Mouse (Mus musculus): ENCODE measurements around the gene Cwf19l1. TPM values are rescaled to one million over a fixed set of nuclear protein-coding genes. Genes with fewer than 3 reads are reported as not detected.

Gene Cwf19l1
- polyA plus RNA-seq (2017; shearing (Covaris generic)), result 45.0 TPM

DNA sequence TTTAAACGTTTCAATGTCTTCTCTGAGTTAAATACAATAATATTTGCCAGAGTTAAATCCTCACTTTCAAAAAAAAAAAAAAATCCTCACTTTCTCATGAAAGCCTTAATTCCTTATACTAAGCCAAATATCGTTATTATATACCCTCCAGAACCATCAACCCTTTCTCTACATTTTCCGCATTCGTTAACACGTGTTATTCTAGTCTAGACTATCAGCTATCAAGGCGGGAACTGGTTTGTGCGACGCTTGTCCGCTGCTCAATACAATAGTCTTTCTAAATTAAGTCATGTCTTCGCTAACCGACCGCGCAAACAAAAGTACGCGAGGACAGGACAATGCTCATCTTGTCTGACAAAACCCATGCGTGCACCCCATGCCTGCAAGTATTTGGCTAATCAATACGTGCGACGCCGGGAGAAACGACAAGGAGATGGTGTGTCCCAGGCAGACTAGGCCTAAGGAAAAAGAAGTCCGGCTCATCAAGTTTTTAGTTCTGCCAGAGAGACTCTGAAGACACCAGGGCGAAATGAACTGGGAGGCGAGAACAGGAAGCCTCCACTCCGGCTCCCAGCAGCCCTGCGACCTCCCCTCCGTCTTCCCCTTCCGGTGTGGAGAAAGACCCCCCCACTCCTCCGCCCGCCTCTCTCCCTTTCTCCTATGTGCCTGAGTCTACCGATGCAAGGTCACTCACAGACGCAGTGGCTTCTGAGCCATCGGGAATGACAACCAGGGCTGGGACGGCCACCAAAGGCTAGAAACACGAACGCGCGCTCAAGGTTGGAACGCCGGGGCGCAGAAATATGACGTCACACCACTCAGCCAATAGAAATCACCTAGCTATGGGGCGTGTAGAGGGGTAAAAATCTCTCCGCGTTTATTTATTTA, at the start of gene Cwf19l1:
Cwf19l1 (minus strand) TSS at position 805 of the 888 bp plus-strand sequence.

DNA sequence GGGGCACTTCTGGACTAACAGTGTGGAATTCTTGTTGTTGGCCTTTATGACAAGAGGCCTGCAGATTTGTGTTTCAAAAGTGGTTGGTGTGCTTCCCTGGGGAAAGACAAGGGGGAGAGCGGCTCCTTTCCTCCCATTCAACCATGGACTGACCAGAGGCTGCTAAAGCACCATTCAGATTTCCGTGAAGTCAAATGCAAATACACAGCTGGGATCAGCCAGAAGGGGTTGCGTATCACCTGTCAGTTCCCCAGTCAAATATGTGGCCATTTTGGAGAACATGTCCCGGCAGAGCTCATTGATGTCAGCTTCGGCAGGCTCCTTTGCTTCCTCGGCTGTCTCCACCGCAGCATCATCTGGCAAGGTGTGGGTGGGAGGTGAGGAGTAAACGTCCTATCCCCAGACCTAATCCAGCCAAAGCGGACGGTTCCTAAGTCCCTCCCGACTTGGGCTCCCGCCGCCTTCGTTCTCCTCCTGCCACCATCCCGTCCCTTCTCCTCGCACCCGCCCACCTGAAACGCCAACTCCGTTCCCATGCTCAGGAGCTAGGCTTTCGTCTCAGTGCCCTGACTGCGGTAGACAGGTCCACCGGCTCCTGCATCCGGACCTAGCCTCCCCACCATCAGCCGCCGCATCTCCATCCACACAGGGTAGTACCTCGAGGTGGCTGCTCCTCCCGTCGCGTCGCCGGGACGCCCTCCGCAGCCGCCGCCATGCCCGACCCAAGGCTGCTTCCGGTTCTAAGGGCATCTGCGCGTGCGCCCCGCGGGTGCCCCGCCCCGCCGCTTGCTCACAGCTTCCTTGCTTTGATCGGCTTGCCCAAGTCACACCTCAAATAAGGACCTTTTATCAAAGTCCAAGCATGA, 10.3 kb upstream of the Cwf19l1 start, which contains the start of gene Bloc1s2:
Bloc1s2 (minus strand) TSS at position 745 of the 866 bp plus-strand sequence.

DNA sequence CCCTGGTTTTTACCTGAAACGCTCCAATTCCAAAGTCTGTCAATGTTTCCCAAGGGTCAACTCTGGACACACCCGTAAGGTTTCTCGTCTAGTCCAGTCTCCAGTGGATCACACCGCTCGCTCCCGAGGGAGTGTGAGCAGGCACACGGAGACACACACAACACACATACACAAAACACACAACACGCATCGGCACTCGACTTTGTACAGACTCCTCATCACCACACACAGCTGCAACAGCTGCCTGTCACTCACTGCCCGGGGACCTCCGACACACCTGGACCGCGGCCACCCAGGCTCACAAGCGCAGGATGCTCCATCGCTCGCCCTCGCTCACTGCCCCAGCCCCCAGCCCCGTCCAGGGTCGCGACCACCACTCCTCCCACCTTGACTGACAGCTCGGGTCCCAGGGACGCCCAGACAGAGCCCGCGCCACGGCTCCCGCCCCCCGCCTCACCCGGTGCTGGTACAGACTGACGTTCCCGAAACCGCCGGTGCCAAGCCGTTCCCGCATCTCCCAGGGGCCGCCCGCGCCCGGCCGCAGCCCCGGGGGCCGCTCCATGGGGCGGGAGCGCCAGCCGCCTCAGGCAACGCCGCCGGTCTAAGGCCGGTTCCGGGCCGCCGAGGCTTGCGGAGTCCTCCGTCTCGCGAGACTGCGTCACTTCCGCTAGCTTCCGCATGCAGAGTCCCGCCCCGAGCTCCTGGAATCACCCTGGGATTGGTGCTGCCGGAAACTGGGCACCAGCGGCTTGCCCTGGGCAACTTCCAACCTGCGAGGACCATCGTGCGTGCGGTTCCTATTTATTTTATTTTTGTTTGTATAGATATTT, 28.6 kb downstream of the Cwf19l1 start, which contains the start of gene Chuk:
Chuk (minus strand) TSS at position 650 of the 830 bp plus-strand sequence.

DNA sequence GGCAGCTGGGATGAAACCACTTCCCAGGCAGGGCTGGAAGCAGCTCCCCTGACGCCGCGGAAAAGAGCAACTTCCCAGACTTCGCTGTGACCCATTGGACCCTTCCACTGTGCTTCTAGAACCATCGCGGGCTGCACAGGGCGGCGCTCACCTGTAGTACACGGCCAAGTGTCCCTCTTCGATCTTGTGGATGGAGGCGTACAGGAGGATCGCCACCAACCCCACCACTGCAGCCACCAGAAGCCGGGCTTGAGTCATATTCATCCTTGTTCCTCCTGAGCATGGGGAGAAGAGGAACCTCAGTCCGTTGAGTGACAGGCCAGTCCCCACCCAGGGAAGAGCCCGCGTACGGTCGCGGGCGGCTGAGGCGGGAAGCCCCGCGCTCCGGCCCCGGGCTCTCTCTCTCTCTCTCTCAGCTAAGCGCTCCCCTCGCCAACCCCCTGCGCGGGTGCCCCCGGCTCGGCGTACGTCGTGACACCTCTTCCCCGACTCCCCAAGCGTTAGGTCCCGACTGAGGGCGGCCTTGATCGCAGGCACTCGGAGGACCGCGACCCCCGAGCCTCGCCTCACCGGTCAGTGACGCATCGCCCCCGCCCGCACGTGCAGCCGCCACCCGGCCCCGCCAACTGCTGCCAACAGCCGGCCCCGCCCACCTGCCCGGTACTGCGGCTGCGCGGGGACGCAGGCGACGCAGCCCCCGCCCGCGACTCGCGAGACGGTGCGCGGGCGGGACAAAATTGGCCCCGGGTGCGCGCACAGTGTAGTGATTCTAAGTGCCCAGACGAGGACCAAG, 66.4 kb downstream of the Cwf19l1 start, which contains the start of gene Erlin1:
Erlin1 (minus strand) TSS at position 665 of the 793 bp plus-strand sequence.

Other genes starting within 250 kb of the Cwf19l1 start
- gene Dnmbp, start 195.7 kb downstream of the Cwf19l1 start, polyA plus RNA-seq (2017; shearing (Covaris generic)), result 7.3 TPM
- gene Cpn1, start 149.3 kb downstream of the Cwf19l1 start, polyA plus RNA-seq (2017; shearing (Covaris generic)), result not detected
- gene Cyp2c23, start 106.7 kb downstream of the Cwf19l1 start, polyA plus RNA-seq (2017; shearing (Covaris generic)), result not detected
- gene Erlin1, start 66.1 kb downstream of the Cwf19l1 start, polyA plus RNA-seq (2017; shearing (Covaris generic)), result 6.0 TPM
- gene Chuk, start 28.4 kb downstream of the Cwf19l1 start, polyA plus RNA-seq (2017; shearing (Covaris generic)), result 25.3 TPM
- 141 TPM for gene Bloc1s2, start 10.6 kb upstream of the Cwf19l1 start, polyA plus RNA-seq (2017; shearing (Covaris generic))
- not detected for gene Pkd2l1, start 56.6 kb upstream of the Cwf19l1 start, polyA plus RNA-seq (2017; shearing (Covaris generic))
- not detected for gene Scd3, start 67.4 kb upstream of the Cwf19l1 start, polyA plus RNA-seq (2017; shearing (Covaris generic))
- gene Scd2, start 157.8 kb upstream of the Cwf19l1 start, polyA plus RNA-seq (2017; shearing (Covaris generic)), result 59.0 TPM
- 0.47 TPM for gene Scd4, start 197.2 kb upstream of the Cwf19l1 start, polyA plus RNA-seq (2017; shearing (Covaris generic))